ENCODE assay signal across 10 mouse cellular contexts in the genomic region with DNA sequence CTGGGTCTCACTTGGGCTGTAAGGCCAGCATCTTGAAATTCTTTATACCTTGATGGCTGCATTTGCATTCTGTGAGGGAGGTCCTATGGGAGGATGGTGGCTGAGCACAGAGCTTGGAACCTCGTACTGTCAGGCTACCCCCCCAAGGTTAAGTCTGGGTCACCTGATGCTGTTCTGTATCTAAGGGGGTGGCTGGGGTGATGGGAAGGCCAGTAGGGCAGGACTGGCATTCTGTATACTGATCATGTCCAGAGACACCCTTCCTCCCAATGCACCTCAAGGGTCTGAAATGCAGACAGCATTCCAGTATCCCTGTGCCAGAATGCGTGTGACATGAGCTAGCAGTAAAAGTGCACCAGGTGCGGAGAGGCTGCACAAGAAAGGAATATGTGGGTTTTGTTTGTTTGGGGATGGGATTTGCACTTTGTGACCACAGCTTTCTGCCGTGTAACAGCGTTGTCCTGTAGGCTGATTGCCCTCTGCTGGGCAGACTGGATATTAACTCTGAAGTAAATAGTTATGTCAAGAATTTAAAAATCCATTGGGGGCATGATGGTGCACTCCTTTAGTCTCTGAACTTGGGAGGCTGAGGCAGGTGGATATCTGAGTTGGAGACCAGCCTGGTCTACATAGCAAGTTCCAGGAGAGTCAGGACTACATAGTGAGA. TPM values are rescaled to one million over a fixed set of nuclear protein-coding genes. Genes with fewer than 3 reads are reported as not detected.
DNase-seq lines count a peak whose midpoint lies in the region; ATAC-seq and TF ChIP-seq lines count a peak whose summit lies in the region.
"Had no signal": no experiment of that assay in that cellular context is flagged by ENCODE, and none has a peak within 500 bp of the region (broad histone marks: within the 10 kb centered on the region; RNA-seq: fewer than 3 reads in every experiment).

No protein-coding gene starts in this region.

- H3K9ac ChIP-seq in forebrain, embryonic 14.5 days (ENCODE audit: low read length), result no peak overlapping the region
- H3K9ac ChIP-seq in forebrain, embryonic 16.5 days (replicated peaks; ENCODE audit: low read depth, low read length), result no peak overlapping the region
- no peak overlapping the region for H3K9ac ChIP-seq in liver, postnatal 0 days (replicated peaks)
- H3K9ac ChIP-seq in liver, embryonic 12.5 days, result no peak overlapping the region
- H3K9ac ChIP-seq: heart, embryonic 13.5 days had no signal

- H3K4me1 ChIP-seq in forebrain, embryonic 14.5 days (ENCODE audit: control insufficient read depth, insufficient read depth, low read length), result no peaks in the 10 kb centered on the region
- no peaks in the 10 kb centered on the region for H3K4me1 ChIP-seq in forebrain, embryonic 16.5 days (replicated peaks; ENCODE audit: control insufficient read depth, insufficient read depth, low read length)
- H3K4me1 ChIP-seq in liver, postnatal 0 days (ENCODE audit: insufficient read depth), result no peaks in the 10 kb centered on the region
- H3K4me1 ChIP-seq in liver, embryonic 12.5 days, result no peaks in the 10 kb centered on the region
- no peaks in the 10 kb centered on the region for H3K4me1 ChIP-seq in cortical plate, adult 2 months (ENCODE audit: control insufficient read depth, insufficient read depth, low read length)

- ATAC-seq in forebrain, embryonic 14.5 days, result 0 out of 2 replicates have a peak, but pooled peaks have one; percentile 40
- no peak for ATAC-seq in forebrain, embryonic 16.5 days
- no peak for ATAC-seq in liver, postnatal 0 days
- ATAC-seq in liver, embryonic 12.5 days, result no peak

- H3K27me3 ChIP-seq in forebrain, embryonic 14.5 days (replicated peaks; ENCODE audit: control insufficient read depth, insufficient read depth, low read length), result no peaks in the 10 kb centered on the region
- H3K27me3 ChIP-seq in forebrain, embryonic 16.5 days (replicated peaks; ENCODE audit: control insufficient read depth, insufficient read depth, low read length), result no peaks in the 10 kb centered on the region
- H3K27me3 ChIP-seq in liver, postnatal 0 days (ENCODE audit: insufficient read depth, low read length), result no peaks in the 10 kb centered on the region
- H3K27me3 ChIP-seq in liver, embryonic 12.5 days (replicated peaks), result no peaks in the 10 kb centered on the region
- H3K27me3 ChIP-seq: heart, embryonic 13.5 days had no signal

- TF ChIP-seq EP300 in liver, postnatal 0 days (IDR thresholded peaks at IDR 0.05; ENCODE audit: low read depth), result no peak

- intact Hi-C loops in left cerebral cortex, postnatal 4 days (cut with DNase I), result no loop called here

- H3K9me3 ChIP-seq in forebrain, embryonic 14.5 days (replicated peaks; ENCODE audit: control insufficient read depth, low read length), result no peaks in the 10 kb centered on the region
- H3K9me3 ChIP-seq in forebrain, embryonic 16.5 days (ENCODE audit: control insufficient read depth, low read length), result no peaks in the 10 kb centered on the region
- H3K9me3 ChIP-seq in liver, postnatal 0 days (ENCODE audit: low read length), result no peaks in the 10 kb centered on the region
- H3K9me3 ChIP-seq in liver, embryonic 12.5 days (replicated peaks), result 0 out of 2 replicates have a peak, but pooled peaks cover 2% of the 10 kb centered on the region

- no peak for TF ChIP-seq POLR2A in cortical plate, adult 2 months (IDR thresholded peaks at IDR 0.05; ENCODE audit: extremely low read depth, insufficient read depth, low read length)

- H3K27ac ChIP-seq in forebrain, embryonic 14.5 days (ENCODE audit: low read depth, low read length), result no peak overlapping the region
- no peak overlapping the region for H3K27ac ChIP-seq in forebrain, embryonic 16.5 days (ENCODE audit: low read length)
- no peak overlapping the region for H3K27ac ChIP-seq in liver, postnatal 0 days (ENCODE audit: low read depth)
- H3K27ac ChIP-seq in liver, embryonic 12.5 days, result no peak overlapping the region
- H3K27ac ChIP-seq in cortical plate, adult 2 months (ENCODE audit: insufficient read depth, low read length), result no peak overlapping the region
- H3K27ac ChIP-seq: heart, embryonic 13.5 days had no signal

- H3K36me3 ChIP-seq in forebrain, embryonic 14.5 days (ENCODE audit: control insufficient read depth, insufficient read depth, low read length), result no peaks in the 10 kb centered on the region
- no peaks in the 10 kb centered on the region for H3K36me3 ChIP-seq in forebrain, embryonic 16.5 days (ENCODE audit: control insufficient read depth, insufficient read depth)
- H3K36me3 ChIP-seq in liver, postnatal 0 days (replicated peaks; ENCODE audit: insufficient read depth, low read length), result no peaks in the 10 kb centered on the region
- no peaks in the 10 kb centered on the region for H3K36me3 ChIP-seq in liver, embryonic 12.5 days
- H3K36me3 ChIP-seq: G1E; heart, embryonic 13.5 days had no signal

- no peak overlapping the region for H3K4me2 ChIP-seq in forebrain, embryonic 14.5 days (ENCODE audit: low read length)
- H3K4me2 ChIP-seq in forebrain, embryonic 16.5 days (ENCODE audit: low read length), result no peak overlapping the region
- H3K4me2 ChIP-seq in liver, postnatal 0 days (ENCODE audit: low read depth, low read length), result no peak overlapping the region
- no peak overlapping the region for H3K4me2 ChIP-seq in liver, embryonic 12.5 days
- H3K4me2 ChIP-seq: heart, embryonic 13.5 days had no signal

- no peak overlapping the region for H3K4me3 ChIP-seq in forebrain, embryonic 14.5 days (ENCODE audit: low read depth, low read length)
- no peak overlapping the region for H3K4me3 ChIP-seq in forebrain, embryonic 16.5 days (replicated peaks; ENCODE audit: low read length)
- no peak overlapping the region for H3K4me3 ChIP-seq in liver, postnatal 0 days (ENCODE audit: low read depth, low read length)
- H3K4me3 ChIP-seq in liver, embryonic 12.5 days, result no peak overlapping the region
- H3K4me3 ChIP-seq in cortical plate, adult 2 months (ENCODE audit: insufficient read depth, low read length), result no peak overlapping the region
- H3K4me3 ChIP-seq: heart, embryonic 13.5 days had no signal

- 44% methylated on average over 5 of the region's 5 CpGs for WGBS in forebrain, embryonic 14.5 days
- WGBS in forebrain, embryonic 16.5 days, result 46% methylated on average over 5 of the region's 5 CpGs
- WGBS in liver, postnatal 0 days (ENCODE audit: insufficient replicate concordance), result 15% methylated on average over 5 of the region's 5 CpGs
- 21% methylated on average over 5 of the region's 5 CpGs for WGBS in liver, embryonic 12.5 days (ENCODE audit: insufficient replicate concordance)

- DNase-seq in forebrain, embryonic 14.5 days (ENCODE audit: low spot score), result peak; percentile 64
- DNase-seq in liver, postnatal 0 days, result peak; percentile 24
- peak; percentile 23 for DNase-seq in lung, postnatal 14 days
- no peak for DNase-seq in left cerebral cortex, adult 8-10 months (ENCODE audit: low spot score in 2 of 2)
- no peak for DNase-seq in left cerebral cortex, postnatal 4 days

- peak; percentile 74 for TF ChIP-seq CTCF in liver, postnatal 0 days (IDR thresholded peaks at IDR 0.05; ENCODE audit: low read depth)
- TF ChIP-seq CTCF in cortical plate, adult 2 months (IDR thresholded peaks at IDR 0.05; ENCODE audit: extremely low read depth, insufficient read depth, low read length), result peak; percentile 77

RNA-seq across cellular contexts. Expression of a gene that starts 12.0 kb away (rescaled TPM):
- polyA plus RNA-seq in forebrain, embryonic 14.5 days (2014; fragmentation: Nextera tagmentation; extraction: Ambion mirVana), result 17.0 and 20.4 TPM in 2 replicates
- 17.9 and 20.9 TPM in 2 replicates for polyA plus RNA-seq in forebrain, embryonic 16.5 days (2015; fragmentation: Nextera tagmentation; extraction: Ambion mirVana)
- polyA plus RNA-seq in liver, postnatal 0 days (2015; fragmentation: Nextera tagmentation; extraction: Ambion mirVana), result 1.2 and 1.6 TPM in 2 replicates
- polyA plus RNA-seq in liver, embryonic 12.5 days (2016; fragmentation: Nextera tagmentation; extraction: Ambion mirVana), result 1.1 and 2.4 TPM in 2 replicates
- polyA plus RNA-seq in cortical plate, adult 2 months (2012; rRNA removed), result 22.5 and 24.5 TPM in 2 replicates
- 10 to 100 TPM; 36.6 to 43.1 (median 39.3) TPM for total RNA-seq in left cerebral cortex, adult 8-10 months (2022)
- total RNA-seq in left cerebral cortex, postnatal 4 days (2021), result 10 to 100 TPM; 54.7 to 57.7 TPM
- polyA plus RNA-seq: G1E had no signal

RNA-seq across cellular contexts. Expression of a gene that starts 50.5 kb away (rescaled TPM):
- 4.0 and 5.9 TPM in 2 replicates for polyA plus RNA-seq in forebrain, embryonic 14.5 days (2014; fragmentation: Nextera tagmentation; extraction: Ambion mirVana)
- 4.7 and 5.9 TPM in 2 replicates for polyA plus RNA-seq in forebrain, embryonic 16.5 days (2015; fragmentation: Nextera tagmentation; extraction: Ambion mirVana)
- polyA plus RNA-seq in liver, postnatal 0 days (2015; fragmentation: Nextera tagmentation; extraction: Ambion mirVana), result 8.9 and 11.6 TPM in 2 replicates
- polyA plus RNA-seq in liver, embryonic 12.5 days (2016; fragmentation: Nextera tagmentation; extraction: Ambion mirVana), result 10.5 and 10.6 TPM in 2 replicates
- polyA plus RNA-seq in cortical plate, adult 2 months (2012; rRNA removed), result 14.5 and 15.3 TPM in 2 replicates
- 10 to 100 TPM in 1 of 4 experiments, 1 to 10 TPM in 3; 8.6 to 11.2 (median 9.2) TPM for total RNA-seq in left cerebral cortex, adult 8-10 months (2022)
- 1 to 10 TPM; 2.4 to 3.6 TPM for total RNA-seq in left cerebral cortex, postnatal 4 days (2021)

Comparison
In these comparisons a context has a peak if more than half of its experiments do, and no peak if none do; other contexts are left out.
1. DNase-seq: peak in forebrain, embryonic 14.5 days (single experiment), liver, postnatal 0 days (single experiment) and lung, postnatal 14 days (single experiment); none in left cerebral cortex, adult 8-10 months (0 of 2) and left cerebral cortex, postnatal 4 days (single experiment).